15 mouse cellular contexts compared by ENCODE assay signal in the genomic region with DNA sequence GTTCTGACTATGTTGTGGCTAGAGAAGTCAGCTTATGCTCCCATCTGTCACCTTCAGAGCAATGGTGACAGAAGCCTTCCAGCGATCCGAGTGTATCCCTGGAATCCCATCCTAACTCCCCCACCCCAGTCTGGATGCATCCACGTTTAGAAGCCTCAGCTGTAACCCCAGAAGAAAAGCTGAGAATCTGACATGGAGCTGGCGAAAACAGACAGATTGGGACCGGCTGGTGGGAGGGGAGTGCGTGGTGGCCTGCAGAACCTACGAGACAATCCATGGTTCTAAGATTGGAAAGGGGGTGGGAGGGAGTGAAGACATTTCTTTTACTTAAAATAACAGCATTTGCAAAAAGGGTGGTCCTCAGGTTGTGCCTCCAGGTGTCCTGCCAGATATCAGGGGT. TPM values are rescaled to one million over a fixed set of nuclear protein-coding genes. Genes with fewer than 3 reads are reported as not detected.
DNase-seq lines count a peak whose midpoint lies in the region; TF ChIP-seq lines count a peak whose summit lies in the region.
"Had no signal": no experiment of that assay in that cellular context is flagged by ENCODE, and none has a peak within 500 bp of the region (broad histone marks: within the 10 kb centered on the region; RNA-seq: fewer than 3 reads in every experiment).

No protein-coding gene starts in this region.

- no peak overlapping the region for H3K4me3 ChIP-seq in cortical plate, adult 2 months (ENCODE audit: insufficient read depth, low read length)
- H3K4me3 ChIP-seq: heart, adult 2 months; kidney, embryonic 15.5 days; neural tube, embryonic 15.5 days had no signal

- H3K27ac ChIP-seq in cortical plate, adult 2 months (ENCODE audit: insufficient read depth, low read length), result peak overlapping the region; percentile 66
- H3K27ac ChIP-seq: heart, adult 2 months; hindbrain, postnatal 0 days; kidney, embryonic 15.5 days; liver, embryonic 14.5 days; neural tube, embryonic 15.5 days had no signal

- peaks cover 8% of the 10 kb centered on the region for H3K4me1 ChIP-seq in cortical plate, adult 2 months (ENCODE audit: control insufficient read depth, insufficient read depth, low read length)
- H3K4me1 ChIP-seq: kidney, embryonic 15.5 days; neural tube, embryonic 15.5 days had no signal

- TF ChIP-seq CTCF in cortical plate, adult 2 months (IDR thresholded peaks at IDR 0.05; ENCODE audit: extremely low read depth, insufficient read depth, low read length), result no peak

- no peak for TF ChIP-seq POLR2A in cortical plate, adult 2 months (IDR thresholded peaks at IDR 0.05; ENCODE audit: extremely low read depth, insufficient read depth, low read length)

- peak; percentile 36 for DNase-seq in layer of hippocampus, adult 11-12 months (ENCODE audit: low spot score)
- DNase-seq in layer of hippocampus, postnatal 10 days (ENCODE audit: low spot score in 2 of 2), result no peak
- DNase-seq in left cerebral cortex, adult 18-20 months (ENCODE audit: low spot score in 2 of 2), result peak; percentile 70 to 80
- DNase-seq in right cerebral cortex, postnatal 25 days, result peak; percentile 67
- no peak for DNase-seq in kidney, postnatal 14 days
- no peak for DNase-seq in heart, adult 11 months
- DNase-seq in liver, result no peak
- DNase-seq: cerebellum, adult 9-10 months; heart, adult 2 months; thymus, postnatal 25 days had no signal

RNA-seq across cellular contexts. Expression of gene Rnf144a, which starts 37.4 kb away (rescaled TPM):
- total RNA-seq in layer of hippocampus, postnatal 10 days (2021), result 10 to 100 TPM; 35.1 to 39.0 TPM
- polyA plus RNA-seq in cortical plate, adult 2 months (2012; rRNA removed), result 17.5 and 17.7 TPM in 2 replicates
- total RNA-seq in left cerebral cortex, adult 18-20 months (2021), result 10 to 100 TPM; 28.6 to 31.1 TPM

Comparison
In these comparisons a context has a peak if more than half of its experiments do, and no peak if none do; other contexts are left out.
1. DNase-seq: peak in layer of hippocampus, adult 11-12 months (single experiment), left cerebral cortex, adult 18-20 months (2 of 2) and right cerebral cortex, postnatal 25 days (single experiment); none in layer of hippocampus, postnatal 10 days (0 of 2), kidney, postnatal 14 days (single experiment), heart, adult 11 months (single experiment) and liver (single experiment).